Mouse (Mus musculus) adrenal gland, adult 2 months (tissue): ENCODE measurements around the gene Tgfbi. TPM values are rescaled to one million over a fixed set of nuclear protein-coding genes. Genes with fewer than 3 reads are reported as not detected.

Experiments used
- DNase-seq: peaks from one replicate; pipeline ENCODE4 v3.0.0; 2021
- long read RNA-seq: library from polyadenylated mRNA; stranded (forward); transcript quantifications from one replicate; pipeline ENCODE4 v2.0.0, GENCODE M21; 2021
- polyA plus RNA-seq: library from polyadenylated mRNA; depleted of rRNA; stranded (reverse); fragments of >200 nt; gene quantifications from 2 replicates; pipeline ENCODE4 v1.2.3, GENCODE M21; 2012; rRNA removed
- total RNA-seq, 2 experiments: library from RNA; stranded (reverse); gene quantifications; 2 replicates each; pipeline ENCODE4 v1.2.3; 2021

Tgfbi gene
- total RNA-seq (10 to 100 TPM; 30.7 to 69.6 TPM), polyA plus RNA-seq (80.5 and 129 TPM in 2 replicates)
- long read RNA-seq, transcript Tgfbi-201 (17 exons, 2,714 nt), result major isoform, 40 of 47 reads
- long read RNA-seq, partial matches to known transcripts, result 5 of 47 reads
- long read RNA-seq, other reads (novel, unspliced or antisense), result 2 of 47 reads

- DNase-seq, result peak; percentile 76
These were observed at the start of gene Tgfbi for GRCm38 (mm10) chr13:56609103-56609856. TSS of gene Tgfbi (plus strand) at chr13:56609523.

GRCm38 (mm10) chr13:56559841-56560370 is 49.4 kb upstream of the Tgfbi start:
- DNase-seq, result no peak

GRCm38 (mm10) chr13:56561129-56561528 is 48.2 kb upstream of the Tgfbi start:
- no peak for DNase-seq

- DNase-seq, result no peak
These were observed 46.2 kb upstream of the Tgfbi start for GRCm38 (mm10) chr13:56563075-56563474.

GRCm38 (mm10) chr13:56566336-56566735 is 43.0 kb upstream of the Tgfbi start:
- no peak for DNase-seq

GRCm38 (mm10) chr13:56571645-56572044 is 37.7 kb upstream of the Tgfbi start:
- DNase-seq, result no peak

- DNase-seq, result no peak
These were observed 34.2 kb upstream of the Tgfbi start for GRCm38 (mm10) chr13:56575074-56575473.

GRCm38 (mm10) chr13:56575701-56576321 is 33.5 kb upstream of the Tgfbi start:
- DNase-seq, result peak; percentile 78

GRCm38 (mm10) chr13:56578097-56578496 is 31.2 kb upstream of the Tgfbi start:
- peak; percentile 44 for DNase-seq

GRCm38 (mm10) chr13:56580450-56580849 is 28.9 kb upstream of the Tgfbi start:
- DNase-seq, result no peak

- no peak for DNase-seq
These were observed 27.8 kb upstream of the Tgfbi start for GRCm38 (mm10) chr13:56581512-56581911.

- DNase-seq, result no peak
These were observed 27.3 kb upstream of the Tgfbi start for GRCm38 (mm10) chr13:56581961-56582434.

GRCm38 (mm10) chr13:56582720-56583119 is 26.6 kb upstream of the Tgfbi start:
- DNase-seq, result peak; percentile 44

- DNase-seq, result peak; percentile 42
These were observed 23.3 kb upstream of the Tgfbi start for GRCm38 (mm10) chr13:56586046-56586445.

GRCm38 (mm10) chr13:56588454-56589117 is 20.7 kb upstream of the Tgfbi start:
- DNase-seq, result peak; percentile 88

- peak; percentile 75 for DNase-seq
These were observed 19.1 kb upstream of the Tgfbi start for GRCm38 (mm10) chr13:56590202-56590601.

- DNase-seq, result peak; percentile 89
These were observed 18.1 kb upstream of the Tgfbi start for GRCm38 (mm10) chr13:56591191-56591590.

- no peak for DNase-seq
These were observed 17.4 kb upstream of the Tgfbi start for GRCm38 (mm10) chr13:56591939-56592338.

- no peak for DNase-seq
These were observed 16.1 kb upstream of the Tgfbi start for GRCm38 (mm10) chr13:56593196-56593595.

GRCm38 (mm10) chr13:56593961-56594391 is 15.3 kb upstream of the Tgfbi start:
- no peak for DNase-seq

GRCm38 (mm10) chr13:56595246-56595645 is 14.1 kb upstream of the Tgfbi start:
- DNase-seq, result no peak

GRCm38 (mm10) chr13:56597296-56597695 is 12.0 kb upstream of the Tgfbi start:
- DNase-seq, result no peak
